Mouse (Mus musculus): Measurements from ENCODE around the gene Setd2. TPM values are rescaled to one million over a fixed set of nuclear protein-coding genes. Genes with fewer than 3 reads are reported as not detected.
A peak's percentile ranks its signal among the peaks of the same experiment; 100 is the strongest.

The Setd2 gene
- total and polyA plus RNA-seq, 3 experiments, result 28.2 to 105 (median 59.2) TPM

DNA sequence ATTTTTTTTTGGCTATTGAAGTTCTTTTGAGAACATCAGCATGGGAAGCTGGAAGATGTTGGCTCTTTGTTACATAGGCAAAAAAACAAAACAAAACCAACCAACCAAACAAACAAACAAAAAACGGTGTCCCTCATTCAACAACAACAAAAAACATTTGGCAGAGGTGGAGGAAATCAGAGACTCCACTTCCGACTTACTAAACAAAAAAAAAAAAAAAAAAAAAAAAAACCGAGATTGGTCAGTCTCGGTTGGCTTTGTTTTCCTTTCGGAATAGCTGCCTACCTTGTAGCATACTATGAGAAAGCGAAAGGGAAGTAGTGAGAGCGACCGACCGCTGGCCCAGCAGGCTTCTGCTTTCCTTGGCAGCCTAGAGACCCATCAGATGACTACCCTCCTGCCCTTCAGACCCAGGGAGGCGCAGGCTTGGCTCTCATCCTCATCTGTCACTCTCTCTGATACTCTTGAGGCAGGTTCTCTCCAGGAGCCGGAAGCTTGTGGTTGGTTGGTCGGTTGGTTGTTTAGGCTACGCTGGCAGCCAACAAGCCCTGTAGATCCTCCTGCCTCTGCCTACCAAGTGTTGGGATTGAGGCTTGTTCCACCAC is 125.2 kb downstream of the Setd2 start:
- Histone ChIP-seq H3K36me3 (ENCODE audit: control insufficient read depth in 1 of 2, insufficient read depth in 2 of 2, low read length in 2 of 2) (peaks cover 0 to 11% of the 10 kb centered on the region in 2 experiments; a peak in 2 of 4 replicates), H3K27ac (ENCODE audit: control insufficient read depth, low read depth, low read length) (peak overlapping the region; percentile 87), H3K9me3 (replicated peaks; ENCODE audit: insufficient read depth, low read length) (no peaks in the 10 kb centered on the region), H3K79me2 (ENCODE audit: control insufficient read depth, insufficient read depth, low read length, poor library complexity) (peaks cover 43% of the 10 kb centered on the region), H3K27me3 (ENCODE audit: control insufficient read depth in 1 of 2, insufficient read depth in 2 of 2, low read length in 2 of 2) (no peaks in the 10 kb centered on the region), H3K9ac (ENCODE audit: control insufficient read depth, low read depth, low read length, poor library complexity, severe bottlenecking) (peak overlapping the region; percentile 91), H3K4me3 (ENCODE audit: control insufficient read depth in 1 of 2, insufficient read depth in 1 of 2, low read depth in 2 of 2, low read length in 2 of 2) (peak overlapping the region; percentile 84 to 91), H3K4me1 (ENCODE audit: control insufficient read depth in 1 of 2, insufficient read depth in 2 of 2, low read length in 2 of 2) (peaks cover 4 to 21% of the 10 kb centered on the region in 2 experiments)
- DNase-seq (ENCODE audit: low read depth, low spot score), result peak; percentile 77
- TF ChIP-seq TCF12 (IDR thresholded peaks at IDR 0.05; ENCODE audit: low read depth, low read length) (0 out of 2 replicates have a peak, but pooled peaks have one; percentile 8), TBP (IDR thresholded peaks at IDR 0.05; ENCODE audit: low read depth, low read length) (peak; percentile 38; the same call in 1 of the 2 replicates), HCFC1 (IDR thresholded peaks at IDR 0.05; ENCODE audit: low read depth, low read length) (0 out of 2 replicates have a peak, but pooled peaks have one; percentile 19), ETS1 (IDR thresholded peaks at IDR 0.05; ENCODE audit: low read depth, low read length) (peak; percentile 59), USF1 (IDR thresholded peaks at IDR 0.05; ENCODE audit: low read depth, low read length) (peak; percentile 10; the same call in 1 of the 2 replicates), USF2 (IDR thresholded peaks at IDR 0.05; ENCODE audit: borderline replicate concordance in 1 of 2, insufficient read depth in 1 of 2, low read depth in 1 of 2, low read length in 2 of 2) (no peak), MXI1 (IDR thresholded peaks at IDR 0.05; ENCODE audit: low read depth, low read length) (peak; percentile 36; the same call in 1 of the 2 replicates), GATA1 (IDR thresholded peaks at IDR 0.05; ENCODE audit: low read depth, low read length) (no peak), ZKSCAN1 (IDR thresholded peaks at IDR 0.05; ENCODE audit: low read depth, low read length) (no peak), SIN3A (IDR thresholded peaks at IDR 0.05; ENCODE audit: low read length) (peak; percentile 54; the same call in 1 of the 2 replicates), ZNF384 (IDR thresholded peaks at IDR 0.05; ENCODE audit: low read depth, low read length) (peak; percentile 57; the same call in 1 of the 2 replicates)

DNA sequence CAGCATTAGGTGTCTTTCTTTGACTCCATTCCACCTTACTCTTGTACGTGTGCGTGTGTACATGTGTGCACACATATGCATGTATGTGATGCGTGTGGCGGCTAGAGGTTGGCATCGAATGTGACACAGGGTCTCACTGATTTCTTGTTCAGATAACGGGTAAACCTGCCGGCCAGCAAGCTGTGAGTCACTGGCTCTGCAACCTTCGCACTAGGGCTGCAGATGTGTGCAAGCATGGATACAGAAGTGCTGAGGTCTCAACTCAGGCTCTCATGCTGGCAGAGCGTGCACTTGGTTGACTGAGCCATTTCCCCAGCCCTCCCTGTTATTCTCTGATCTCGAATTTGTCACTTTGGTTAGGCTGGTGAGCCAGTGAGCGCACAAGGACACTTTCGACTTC is 127.1 kb downstream of the Setd2 start:
- H3K27ac ChIP-seq (ENCODE audit: control insufficient read depth, low read depth, low read length), result no peak overlapping the region
- no peak overlapping the region for H3K9ac ChIP-seq (ENCODE audit: control insufficient read depth, low read depth, low read length, poor library complexity, severe bottlenecking)
- H3K27me3 ChIP-seq (ENCODE audit: control insufficient read depth in 1 of 2, insufficient read depth in 2 of 2, low read length in 2 of 2), result no peaks in the 10 kb centered on the region
- TF ChIP-seq ZNF384 (IDR thresholded peaks at IDR 0.05; ENCODE audit: low read depth, low read length), result no peak
- TF ChIP-seq EP300 (IDR thresholded peaks at IDR 0.05; ENCODE audit: low read depth in 1 of 2, low read length in 2 of 2), result no peak
- TF ChIP-seq SIN3A (IDR thresholded peaks at IDR 0.05; ENCODE audit: low read length), result no peak
- TF ChIP-seq MXI1 (IDR thresholded peaks at IDR 0.05; ENCODE audit: low read depth, low read length), result no peak
- no peak for TF ChIP-seq USF1 (IDR thresholded peaks at IDR 0.05; ENCODE audit: low read depth, low read length)
- TF ChIP-seq RCOR1 (IDR thresholded peaks at IDR 0.05; ENCODE audit: low read depth, low read length), result no peak
- no peak for TF ChIP-seq MAFK (IDR thresholded peaks at IDR 0.05; ENCODE audit: borderline replicate concordance, low read depth, low read length)
- no peak overlapping the region for H3K4me3 ChIP-seq (ENCODE audit: control insufficient read depth in 1 of 2, insufficient read depth in 1 of 2, low read depth in 2 of 2, low read length in 2 of 2)
- H3K36me3 ChIP-seq (ENCODE audit: control insufficient read depth in 1 of 2, insufficient read depth in 2 of 2, low read length in 2 of 2), result peaks cover 0 to 11% of the 10 kb centered on the region in 2 experiments; a peak in 2 of 4 replicates
- peaks cover 2 to 11% of the 10 kb centered on the region in 2 experiments for H3K4me1 ChIP-seq (ENCODE audit: control insufficient read depth in 1 of 2, insufficient read depth in 2 of 2, low read length in 2 of 2)
- DNase-seq (ENCODE audit: low read depth, low spot score), result no peak
- no peaks in the 10 kb centered on the region for H3K9me3 ChIP-seq (replicated peaks; ENCODE audit: insufficient read depth, low read length)
- H3K79me2 ChIP-seq (ENCODE audit: control insufficient read depth, insufficient read depth, low read length, poor library complexity), result peaks cover 45% of the 10 kb centered on the region

Measured in MEL (cell line).